Mouse (Mus musculus) liver, embryonic 13.5 days (tissue): ENCODE results near the gene Ccs. TPM values are rescaled to one million over a fixed set of nuclear protein-coding genes. Genes with fewer than 3 reads are reported as not detected.
"Not testable (repeated sequence)": the region's sequence is repeated elsewhere in the genome, so short reads cannot be mapped to it uniquely, and the experiment has no call there.

ENCODE experiments used
- ATAC-seq: fragments of 200-750 bp; cut with Nextera tagmentation; 2 replicates; pipeline ENCODE4 v1.8.0; 2017; ENCODE audit warnings: low read depth, mild to moderate bottlenecking, moderate number of reproducible peaks, moderate library complexity
- DNase-seq: peaks from one replicate; pipeline ENCODE4 v3.0.0; 2022
- H3K27ac ChIP-seq: fragments of 300-500 bp; sonication (generic); 2 replicates; pipeline ENCODE4 v1.5.1; 2015; ENCODE audit warnings: moderate library complexity, mild to moderate bottlenecking, inconsistent platforms
- H3K27me3 ChIP-seq: fragments of 300-500 bp; sonication (generic); 2 replicates; pipeline ENCODE4 v1.6.1; 2015; ENCODE audit warnings: mild to moderate bottlenecking, inconsistent platforms
- H3K36me3 ChIP-seq: fragments of 300-500 bp; sonication (generic); 2 replicates; pipeline ENCODE4 v1.6.1; 2015; ENCODE audit warnings: mild to moderate bottlenecking, inconsistent platforms
- H3K4me1 ChIP-seq: fragments of 300-500 bp; sonication (generic); replicated peaks from 2 replicates; pipeline ENCODE4 v1.6.1; 2015; ENCODE audit warnings: inconsistent platforms
- H3K4me2 ChIP-seq: fragments of 300-500 bp; sonication (generic); 2 replicates; pipeline ENCODE4 v1.6.1; 2015; ENCODE audit warnings: inconsistent platforms, mild to moderate bottlenecking, moderate library complexity
- H3K4me3 ChIP-seq: fragments of 300-500 bp; sonication (generic); replicated peaks from 2 replicates; pipeline ENCODE4 v1.5.1; 2015; ENCODE audit warnings: mild to moderate bottlenecking, inconsistent platforms
- H3K9ac ChIP-seq: fragments of 300-500 bp; sonication (generic); 2 replicates; pipeline ENCODE4 v1.6.1; 2015; ENCODE audit warnings: mild to moderate bottlenecking, inconsistent platforms
- H3K9me3 ChIP-seq: fragments of 300-500 bp; sonication (generic); replicated peaks from 2 replicates; pipeline ENCODE4 v1.6.1; 2016; ENCODE audit warnings: inconsistent platforms
- WGBS: fragments of 180-500 bp; shearing (Covaris S2); methylation state at CpG from one replicate; pipeline ENCODE4 v1.1.7; 2015; ENCODE audit not compliant: insufficient replicate concordance; 5-methylcytosine and 5-hydroxymethylcytosine counted together
- polyA plus RNA-seq: library from polyadenylated mRNA; unstranded; fragments of >200 nt; fragmentation: Nextera tagmentation; extraction: Ambion mirVana; gene quantifications from 2 replicates; pipeline ENCODE4 v1.2.1, GENCODE M21; 2015

Ccs gene
- polyA plus RNA-seq, 1 experiment from 2014 or later = 40.7 TPM

GRCm38 (mm10) chr19:4836096-4836495 is 3.0 kb downstream of the Ccs start:
- 71% methylated on average over 2 of the region's 2 CpGs for WGBS
- Histone ChIP-seq H3K4me3 (no peak overlapping the region), H3K27me3 (peaks cover 16% of the 10 kb centered on the region), H3K4me2 (no peak overlapping the region), H3K9ac (no peak overlapping the region), H3K36me3 (peaks cover 19% of the 10 kb centered on the region), H3K27ac (peak overlapping the region; percentile 58), H3K4me1 (peaks cover 54% of the 10 kb centered on the region), H3K9me3 (no peaks in the 10 kb centered on the region)
- ATAC-seq (no peak), DNase-seq (no peak)

GRCm38 (mm10) chr19:4833977-4834376 is 5.2 kb downstream of the Ccs start:
- H3K36me3 ChIP-seq = peaks cover 27% of the 10 kb centered on the region
- no peak overlapping the region for H3K4me2 ChIP-seq
- ATAC-seq (no peak), DNase-seq (no peak)
- no peaks in the 10 kb centered on the region for H3K27me3 ChIP-seq
- 83% methylated on average over 8 of the region's 8 CpGs for WGBS
- no peak overlapping the region for H3K27ac ChIP-seq
- H3K9me3 ChIP-seq = no peaks in the 10 kb centered on the region
- H3K9ac ChIP-seq = no peak overlapping the region
- H3K4me1 ChIP-seq = peaks cover 40% of the 10 kb centered on the region
- no peak overlapping the region for H3K4me3 ChIP-seq

GRCm38 (mm10) chr19:4829156-4829555 is 10.0 kb downstream of the Ccs start:
- ATAC-seq = no peak
- Histone ChIP-seq H3K9me3 (no peaks in the 10 kb centered on the region), H3K27ac (no peak overlapping the region), H3K36me3 (peaks cover 52% of the 10 kb centered on the region), H3K4me2 (no peak overlapping the region), H3K4me3 (no peak overlapping the region), H3K9ac (no peak overlapping the region), H3K27me3 (no peaks in the 10 kb centered on the region), H3K4me1 (peaks cover 10% of the 10 kb centered on the region; the same call in 1 of the 2 replicates)
- no peak for DNase-seq
- 82% methylated on average over 7 of the region's 7 CpGs for WGBS

- WGBS = 71% methylated on average over 16 of the region's 16 CpGs
- H3K27ac ChIP-seq = no peak overlapping the region
- peaks cover 10% of the 10 kb centered on the region; the same call in 1 of the 2 replicates for H3K4me1 ChIP-seq
- H3K4me3 ChIP-seq = no peak overlapping the region
- H3K9me3 ChIP-seq = no peaks in the 10 kb centered on the region
- H3K4me2 ChIP-seq = no peak overlapping the region
- no peak for DNase-seq
- no peaks in the 10 kb centered on the region for H3K27me3 ChIP-seq
- H3K9ac ChIP-seq = no peak overlapping the region
- peaks cover 52% of the 10 kb centered on the region for H3K36me3 ChIP-seq
- no peak for ATAC-seq
These were observed 10.6 kb downstream of the Ccs start for GRCm38 (mm10) chr19:4828444-4829114.

GRCm38 (mm10) chr19:4820678-4821303 is 18.3 kb downstream of the Ccs start:
- H3K27ac ChIP-seq = no peak overlapping the region
- H3K9ac ChIP-seq = no peak overlapping the region
- peak; percentile 34; the same call in 1 of the 2 replicates for ATAC-seq
- peaks cover 19% of the 10 kb centered on the region for H3K36me3 ChIP-seq
- no peak overlapping the region for H3K4me2 ChIP-seq
- DNase-seq = no peak
- H3K9me3 ChIP-seq = no peaks in the 10 kb centered on the region
- no peak overlapping the region for H3K4me3 ChIP-seq
- H3K27me3 ChIP-seq = peaks cover 3% of the 10 kb centered on the region; the same call in 1 of the 2 replicates
- peaks cover 2% of the 10 kb centered on the region; the same call in 1 of the 2 replicates for H3K4me1 ChIP-seq
- WGBS = 64% methylated on average over 5 of the region's 5 CpGs

- Histone ChIP-seq H3K4me1 (peaks cover 4% of the 10 kb centered on the region), H3K27me3 (peaks cover 3% of the 10 kb centered on the region; the same call in 1 of the 2 replicates), H3K4me2 (no peak overlapping the region), H3K4me3 (no peak overlapping the region), H3K9me3 (no peaks in the 10 kb centered on the region; the same call in 1 of the 2 replicates), H3K9ac (no peak overlapping the region), H3K27ac (peak overlapping the region; percentile 55; the same call in 1 of the 2 replicates), H3K36me3 (no peaks in the 10 kb centered on the region)
- DNase-seq (no peak), ATAC-seq (0 out of 2 replicates have a peak, but pooled peaks have one; percentile 12)
- WGBS = 68% methylated on average over 1 of the region's 1 CpGs
These were observed 21.8 kb downstream of the Ccs start for GRCm38 (mm10) chr19:4817182-4817835.

GRCm38 (mm10) chr19:4813015-4813414 is 26.1 kb downstream of the Ccs start:
- H3K27me3 ChIP-seq = no peaks in the 10 kb centered on the region
- H3K27ac ChIP-seq = no peak overlapping the region
- ATAC-seq (no peak), DNase-seq (peak; percentile 42)
- H3K9ac ChIP-seq = no peak overlapping the region
- H3K4me2 ChIP-seq = no peak overlapping the region
- WGBS = 74% methylated on average over 6 of the region's 6 CpGs
- no peak overlapping the region for H3K4me3 ChIP-seq
- H3K36me3 ChIP-seq = peaks cover under 1% of the 10 kb centered on the region
- no peaks in the 10 kb centered on the region; the same call in 1 of the 2 replicates for H3K9me3 ChIP-seq
- peaks cover 27% of the 10 kb centered on the region for H3K4me1 ChIP-seq

- not testable (repeated sequence) for ATAC-seq, DNase-seq, H3K9me3 ChIP-seq, H3K27me3 ChIP-seq, H3K36me3 ChIP-seq
- Histone ChIP-seq H3K27ac (peak overlapping the region; percentile 91), H3K4me2 (peak overlapping the region; percentile 73), H3K4me3 (peak overlapping the region; percentile 90), H3K4me1 (peaks cover 30% of the 10 kb centered on the region), H3K9ac (peak overlapping the region; percentile 83)
- WGBS = 69% methylated on average over 8 of the region's 8 CpGs
These were observed 26.7 kb downstream of the Ccs start for GRCm38 (mm10) chr19:4812334-4812949.

GRCm38 (mm10) chr19:4811909-4812242 is 27.3 kb downstream of the Ccs start:
- H3K27me3 ChIP-seq = no peaks in the 10 kb centered on the region
- ATAC-seq (no peak; the same call in 1 of the 2 replicates), DNase-seq (no peak)
- peaks cover 9% of the 10 kb centered on the region for H3K36me3 ChIP-seq
- peak overlapping the region; percentile 83 for H3K9ac ChIP-seq
- no peaks in the 10 kb centered on the region; the same call in 1 of the 2 replicates for H3K9me3 ChIP-seq
- peak overlapping the region; percentile 91 for H3K27ac ChIP-seq
- WGBS = 3% methylated on average over 12 of the region's 12 CpGs
- H3K4me2 ChIP-seq = peak overlapping the region; percentile 73
- peaks cover 36% of the 10 kb centered on the region for H3K4me1 ChIP-seq
- peak overlapping the region; percentile 90 for H3K4me3 ChIP-seq

- Histone ChIP-seq H3K4me3 (peak within 1 kb of the TSS; percentile 90), H3K36me3 (peaks cover 11% of the 10 kb centered on the region), H3K9me3 (no peaks in the 10 kb centered on the region; the same call in 1 of the 2 replicates), H3K4me2 (peak within 1 kb of the TSS; percentile 83), H3K27ac (peak within 1 kb of the TSS; percentile 91), H3K4me1 (peaks cover 40% of the 10 kb centered on the region), H3K9ac (peak within 1 kb of the TSS; percentile 88), H3K27me3 (no peaks in the 10 kb centered on the region)
- whole genome bisulfite sequencing = under 1% methylated on average over 83 of the region's 83 CpGs
- DNase-seq = peak; percentile 98
- peak; percentile 93 for ATAC-seq
These were observed 27.8 kb downstream of the Ccs start, which contains the start of the genes Gm21992 and Rbm14 for GRCm38 (mm10) chr19:4811063-4811908. Gene Gm21992 (minus strand): TSS chr19:4811612. Gene Rbm14 (minus strand): TSS chr19:4811634.
